Mouse (Mus musculus): ENCODE measurements around the gene Gfra4. TPM values are rescaled to one million over a fixed set of nuclear protein-coding genes. Genes with fewer than 3 reads are reported as not detected.

The Gfra4 gene
- polyA plus RNA-seq, 1 experiment from 2014 or later: 14.2 TPM

GRCm38 (mm10) chr2:131060784-131061183, 17.9 kb upstream of the Gfra4 start:
- no peak overlapping the region for H3K9ac ChIP-seq (ENCODE audit: low read depth, low read length)
- no peak for DNase-seq (ENCODE audit: low spot score)
- no peak for ATAC-seq (replicated peaks; ENCODE audit: low FRiP score, low read depth)
- H3K27me3 ChIP-seq (ENCODE audit: insufficient read depth, low read length): 0 out of 2 replicates have a peak, but pooled peaks cover 3% of the 10 kb centered on the region
- H3K36me3 ChIP-seq (ENCODE audit: insufficient read depth, low read length): no peaks in the 10 kb centered on the region
- no peak overlapping the region for H3K4me2 ChIP-seq (ENCODE audit: low read length)
- no peak overlapping the region for H3K27ac ChIP-seq
- H3K4me3 ChIP-seq (replicated peaks; ENCODE audit: low read depth, low read length): no peak overlapping the region
- TF ChIP-seq CTCF (IDR thresholded peaks at IDR 0.05; ENCODE audit: low read depth): no peak
- H3K4me1 ChIP-seq (replicated peaks; ENCODE audit: insufficient read depth, low read length): peaks cover 11% of the 10 kb centered on the region; the same call in 1 of the 2 replicates
- WGBS: 57% methylated on average over 6 of the region's 6 CpGs
- H3K9me3 ChIP-seq (replicated peaks; ENCODE audit: low read length): no peaks in the 10 kb centered on the region

GRCm38 (mm10) chr2:131059781-131060540, 17.1 kb upstream of the Gfra4 start:
- peaks cover 7% of the 10 kb centered on the region for H3K27me3 ChIP-seq (ENCODE audit: insufficient read depth, low read length)
- no peak for ATAC-seq (replicated peaks; ENCODE audit: low FRiP score, low read depth)
- no peak overlapping the region for H3K4me3 ChIP-seq (replicated peaks; ENCODE audit: low read depth, low read length)
- WGBS: 31% methylated on average over 9 of the region's 9 CpGs
- DNase-seq (ENCODE audit: low spot score): peak; percentile 55
- H3K9me3 ChIP-seq (replicated peaks; ENCODE audit: low read length): no peaks in the 10 kb centered on the region
- no peaks in the 10 kb centered on the region for H3K36me3 ChIP-seq (ENCODE audit: insufficient read depth, low read length)
- 0 out of 2 replicates have a peak overlapping the region, but pooled peaks have one; percentile 42 for H3K27ac ChIP-seq
- H3K4me1 ChIP-seq (replicated peaks; ENCODE audit: insufficient read depth, low read length): peaks cover 12% of the 10 kb centered on the region; the same call in 1 of the 2 replicates
- H3K4me2 ChIP-seq (ENCODE audit: low read length): no peak overlapping the region
- TF ChIP-seq CTCF (IDR thresholded peaks at IDR 0.05; ENCODE audit: low read depth): no peak
- H3K9ac ChIP-seq (ENCODE audit: low read depth, low read length): no peak overlapping the region

DNA sequence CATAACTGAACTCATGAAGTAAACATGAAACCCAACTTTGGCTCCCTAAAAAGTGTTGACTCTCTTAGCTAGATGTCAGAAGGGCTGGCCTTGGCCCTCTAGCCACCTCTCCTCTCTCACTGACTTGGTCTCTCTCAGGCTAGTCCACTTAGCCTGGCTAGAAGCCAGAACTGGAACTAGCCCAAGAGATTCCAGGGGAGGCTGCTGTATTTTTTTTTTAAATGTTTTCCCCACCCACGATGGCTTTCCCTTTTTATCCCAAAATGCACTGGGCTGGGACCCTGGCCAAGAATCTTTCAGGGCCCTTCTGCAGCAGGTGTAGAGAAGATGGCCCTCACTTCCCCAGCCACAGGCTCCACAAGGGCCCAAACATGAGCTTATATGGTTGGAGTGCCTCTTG, 16.5 kb upstream of the Gfra4 start:
- Histone ChIP-seq H3K9ac (ENCODE audit: low read depth, low read length) (no peak overlapping the region), H3K27me3 (ENCODE audit: insufficient read depth, low read length) (peaks cover 12% of the 10 kb centered on the region), H3K9me3 (replicated peaks; ENCODE audit: low read length) (no peaks in the 10 kb centered on the region), H3K4me2 (ENCODE audit: low read length) (no peak overlapping the region), H3K4me3 (replicated peaks; ENCODE audit: low read depth, low read length) (no peak overlapping the region), H3K27ac (no peak overlapping the region), H3K4me1 (replicated peaks; ENCODE audit: insufficient read depth, low read length) (peaks cover 12% of the 10 kb centered on the region; the same call in 1 of the 2 replicates), H3K36me3 (ENCODE audit: insufficient read depth, low read length) (no peaks in the 10 kb centered on the region)
- WGBS: 25% methylated on average over 1 of the region's 1 CpGs
- no peak for ATAC-seq (replicated peaks; ENCODE audit: low FRiP score, low read depth)
- peak; percentile 51 for DNase-seq (ENCODE audit: low spot score)
- no peak for TF ChIP-seq CTCF (IDR thresholded peaks at IDR 0.05; ENCODE audit: low read depth)

DNA sequence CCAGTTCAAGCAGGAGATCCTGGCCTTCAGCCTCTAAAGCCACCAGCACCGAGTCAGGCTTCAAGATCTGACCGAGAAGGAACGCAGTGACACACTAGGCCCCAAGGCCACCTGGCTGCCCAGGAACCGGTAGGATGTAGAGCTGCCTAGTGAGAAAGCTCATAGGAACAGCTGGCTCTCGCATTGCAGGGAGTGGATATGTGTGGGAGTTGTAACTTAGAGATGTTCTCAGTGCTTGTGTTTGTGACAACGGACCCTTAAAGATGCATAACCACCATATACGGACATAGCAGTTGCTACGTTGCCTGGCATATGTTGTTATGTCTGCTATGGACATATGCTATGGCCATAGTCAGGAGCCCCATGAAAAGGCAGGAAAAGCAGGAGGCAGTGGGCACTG, 15.8 kb upstream of the Gfra4 start:
- peaks cover 18% of the 10 kb centered on the region; the same call in 1 of the 2 replicates for H3K4me1 ChIP-seq (replicated peaks; ENCODE audit: insufficient read depth, low read length)
- TF ChIP-seq CTCF (IDR thresholded peaks at IDR 0.05; ENCODE audit: low read depth): no peak
- H3K4me3 ChIP-seq (replicated peaks; ENCODE audit: low read depth, low read length): no peak overlapping the region
- no peaks in the 10 kb centered on the region for H3K36me3 ChIP-seq (ENCODE audit: insufficient read depth, low read length)
- peaks cover 19% of the 10 kb centered on the region for H3K27me3 ChIP-seq (ENCODE audit: insufficient read depth, low read length)
- ATAC-seq (replicated peaks; ENCODE audit: low FRiP score, low read depth): no peak
- no peak overlapping the region for H3K9ac ChIP-seq (ENCODE audit: low read depth, low read length)
- no peak for DNase-seq (ENCODE audit: low spot score)
- no peak overlapping the region for H3K4me2 ChIP-seq (ENCODE audit: low read length)
- H3K9me3 ChIP-seq (replicated peaks; ENCODE audit: low read length): no peaks in the 10 kb centered on the region
- no peak overlapping the region for H3K27ac ChIP-seq
- 81% methylated on average over 8 of the region's 8 CpGs for WGBS

DNA sequence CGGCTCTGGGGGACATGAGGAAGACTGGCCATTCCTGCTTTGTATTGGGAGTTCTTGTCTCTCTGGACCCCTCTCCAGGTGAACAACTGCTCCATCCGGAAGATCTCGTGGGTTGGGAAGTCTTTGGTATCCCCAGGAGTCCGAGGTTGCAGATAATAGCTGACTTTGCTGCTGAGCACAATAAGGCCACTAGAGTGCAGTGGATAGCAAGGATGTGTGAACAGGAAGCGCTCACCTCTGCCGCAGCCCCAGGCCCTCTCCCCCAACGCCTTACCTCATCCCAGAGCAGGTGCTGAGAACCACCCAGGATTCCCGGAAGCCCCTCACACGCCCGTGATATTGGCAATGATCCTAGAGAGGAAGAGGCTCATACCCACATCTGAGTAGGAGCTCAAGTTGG, 13.3 kb upstream of the Gfra4 start:
- Histone ChIP-seq H3K4me1 (replicated peaks; ENCODE audit: insufficient read depth, low read length) (peaks cover 18% of the 10 kb centered on the region; the same call in 1 of the 2 replicates), H3K9ac (ENCODE audit: low read depth, low read length) (no peak overlapping the region), H3K27ac (no peak overlapping the region), H3K4me2 (ENCODE audit: low read length) (peak overlapping the region; percentile 28), H3K4me3 (replicated peaks; ENCODE audit: low read depth, low read length) (0 out of 2 replicates have a peak overlapping the region, but pooled peaks have one; percentile 1), H3K27me3 (ENCODE audit: insufficient read depth, low read length) (peaks cover 22% of the 10 kb centered on the region), H3K9me3 (replicated peaks; ENCODE audit: low read length) (no peaks in the 10 kb centered on the region), H3K36me3 (ENCODE audit: insufficient read depth, low read length) (no peaks in the 10 kb centered on the region)
- ATAC-seq (replicated peaks; ENCODE audit: low FRiP score, low read depth) (0 out of 2 replicates have a peak, but pooled peaks have one; percentile 15), DNase-seq (ENCODE audit: low spot score) (peak; percentile 83)
- 3% methylated on average over 10 of the region's 10 CpGs for WGBS
- TF ChIP-seq CTCF (IDR thresholded peaks at IDR 0.05; ENCODE audit: low read depth): peak; percentile 76

- no peaks in the 10 kb centered on the region for H3K36me3 ChIP-seq (ENCODE audit: insufficient read depth, low read length)
- ATAC-seq (replicated peaks; ENCODE audit: low FRiP score, low read depth): peak; percentile 40; the same call in 1 of the 2 replicates
- TF ChIP-seq CTCF (IDR thresholded peaks at IDR 0.05; ENCODE audit: low read depth): peak; percentile 83
- no peak overlapping the region for H3K9ac ChIP-seq (ENCODE audit: low read depth, low read length)
- peaks cover 22% of the 10 kb centered on the region for H3K27me3 ChIP-seq (ENCODE audit: insufficient read depth, low read length)
- H3K4me1 ChIP-seq (replicated peaks; ENCODE audit: insufficient read depth, low read length): peaks cover 18% of the 10 kb centered on the region; the same call in 1 of the 2 replicates
- 0 out of 2 replicates have a peak overlapping the region, but pooled peaks have one; percentile 1 for H3K4me3 ChIP-seq (replicated peaks; ENCODE audit: low read depth, low read length)
- peak overlapping the region; percentile 28 for H3K4me2 ChIP-seq (ENCODE audit: low read length)
- no peak overlapping the region for H3K27ac ChIP-seq
- DNase-seq (ENCODE audit: low spot score): peak; percentile 81
- H3K9me3 ChIP-seq (replicated peaks; ENCODE audit: low read length): no peaks in the 10 kb centered on the region
- 7% methylated on average over 10 of the region's 10 CpGs for WGBS
Observed at GRCm38 (mm10) chr2:131055631-131056030, 12.7 kb upstream of the Gfra4 start.
